Mouse (Mus musculus): ENCODE results near the gene Gm20388. TPM values are rescaled to one million over a fixed set of nuclear protein-coding genes. Genes with fewer than 3 reads are reported as not detected.

The Gm20388 gene
- polyA plus RNA-seq, 1 experiment from 2014 or later = not detected

GRCm38 (mm10) chr8:123122059-123122458 is 3211.4 kb downstream of the Gm20388 start:
- peaks cover 41% of the 10 kb centered on the region for H3K27me3 ChIP-seq
- no peak overlapping the region for H3K27ac ChIP-seq

DNA sequence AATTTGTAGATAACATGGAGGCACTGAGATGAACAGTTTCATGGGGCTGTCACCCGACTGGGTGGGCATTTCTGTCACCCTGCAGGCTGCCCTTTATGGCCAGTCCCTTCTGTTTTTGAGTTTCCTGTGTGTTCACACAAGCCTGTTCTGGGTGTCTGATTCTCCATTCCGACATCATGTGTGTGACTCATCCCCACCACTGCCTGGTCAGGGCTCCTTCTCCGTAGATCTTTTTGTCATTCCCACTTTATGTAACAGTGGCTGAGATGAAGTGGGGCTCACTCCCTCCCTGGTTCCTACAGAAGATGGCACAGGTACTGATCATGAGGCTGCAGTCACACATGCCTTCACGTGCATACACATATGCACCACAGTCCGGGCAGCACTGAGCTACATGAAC is 3212.0 kb downstream of the Gm20388 start:
- no peak overlapping the region for H3K27ac ChIP-seq
- peaks cover 35% of the 10 kb centered on the region for H3K27me3 ChIP-seq
- peaks cover 15% of the 10 kb centered on the region for H3K4me1 ChIP-seq
- H3K9ac ChIP-seq = no peak overlapping the region
- ATAC-seq (ENCODE audit: insufficient number of reproducible peaks, insufficient read depth, low FRiP score, low TSS enrichment) = no peak
- no peaks in the 10 kb centered on the region for H3K9me3 ChIP-seq
- H3K4me2 ChIP-seq (replicated peaks) = no peak overlapping the region
- H3K4me3 ChIP-seq = no peak overlapping the region
- H3K36me3 ChIP-seq = no peaks in the 10 kb centered on the region
- 80% methylated on average over 5 of the region's 5 CpGs for WGBS

More at GRCm38 (mm10) chr8:123122059-123122458, 3211.4 kb downstream of the Gm20388 start:
- Histone ChIP-seq H3K9me3 (no peaks in the 10 kb centered on the region), H3K4me1 (peaks cover 21% of the 10 kb centered on the region), H3K36me3 (no peaks in the 10 kb centered on the region), H3K4me3 (no peak overlapping the region), H3K9ac (no peak overlapping the region), H3K4me2 (replicated peaks) (no peak overlapping the region)
- 62% methylated on average over 9 of the region's 9 CpGs for WGBS
- no peak for ATAC-seq (ENCODE audit: insufficient number of reproducible peaks, insufficient read depth, low FRiP score, low TSS enrichment)

GRCm38 (mm10) chr8:123126193-123126816 is 3215.7 kb downstream of the Gm20388 start:
- H3K4me2 ChIP-seq (replicated peaks) = no peak overlapping the region
- H3K4me1 ChIP-seq = peaks cover 8% of the 10 kb centered on the region; the same call in 1 of the 2 replicates
- peak; percentile 45; the same call in 1 of the 2 replicates for ATAC-seq (ENCODE audit: insufficient number of reproducible peaks, insufficient read depth, low FRiP score, low TSS enrichment)
- no peaks in the 10 kb centered on the region; the same call in 1 of the 2 replicates for H3K9me3 ChIP-seq
- no peak overlapping the region for H3K27ac ChIP-seq
- 6% methylated on average over 19 of the region's 19 CpGs for WGBS
- no peaks in the 10 kb centered on the region for H3K36me3 ChIP-seq
- H3K27me3 ChIP-seq = peaks cover 14% of the 10 kb centered on the region; the same call in 1 of the 2 replicates
- H3K9ac ChIP-seq = no peak overlapping the region
- no peak overlapping the region for H3K4me3 ChIP-seq

DNA sequence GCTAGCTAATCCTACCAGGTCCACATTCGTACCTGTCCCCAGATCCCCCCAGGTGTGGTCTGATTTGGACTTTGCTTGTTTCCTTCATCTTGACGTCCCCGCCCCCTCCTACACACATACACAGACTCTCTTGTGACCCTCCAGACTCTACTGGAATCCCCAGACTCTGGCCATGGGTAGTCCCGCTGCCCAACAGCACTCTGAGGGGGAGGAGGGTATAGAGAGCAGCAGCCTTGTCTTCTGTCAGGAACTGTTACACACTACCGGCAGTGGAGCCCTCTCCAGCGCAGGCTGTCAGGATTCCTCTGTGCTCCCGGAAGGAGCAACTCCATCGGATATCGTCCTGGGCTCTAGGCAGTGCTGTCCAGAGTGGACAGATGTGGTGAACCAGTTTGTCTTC is 3220.4 kb downstream of the Gm20388 start:
- H3K4me3 ChIP-seq = no peak overlapping the region
- H3K9ac ChIP-seq = no peak overlapping the region
- no peak overlapping the region for H3K27ac ChIP-seq
- no peak for ATAC-seq (ENCODE audit: insufficient number of reproducible peaks, insufficient read depth, low FRiP score, low TSS enrichment)
- H3K36me3 ChIP-seq = no peaks in the 10 kb centered on the region
- WGBS = 67% methylated on average over 9 of the region's 9 CpGs
- H3K27me3 ChIP-seq = peaks cover 2% of the 10 kb centered on the region; the same call in 1 of the 2 replicates
- H3K9me3 ChIP-seq = no peaks in the 10 kb centered on the region; the same call in 1 of the 2 replicates
- H3K4me1 ChIP-seq = peaks cover 8% of the 10 kb centered on the region
- no peak overlapping the region for H3K4me2 ChIP-seq (replicated peaks)

- H3K9me3 ChIP-seq = no peaks in the 10 kb centered on the region; the same call in 1 of the 2 replicates
- no peak overlapping the region for H3K4me3 ChIP-seq
- 98% methylated on average over 2 of the region's 2 CpGs for WGBS
- no peaks in the 10 kb centered on the region for H3K36me3 ChIP-seq
- no peak overlapping the region for H3K4me2 ChIP-seq (replicated peaks)
- no peaks in the 10 kb centered on the region for H3K27me3 ChIP-seq
- H3K27ac ChIP-seq = no peak overlapping the region
- ATAC-seq (ENCODE audit: insufficient number of reproducible peaks, insufficient read depth, low FRiP score, low TSS enrichment) = no peak
- no peak overlapping the region for H3K9ac ChIP-seq
- peaks cover 16% of the 10 kb centered on the region for H3K4me1 ChIP-seq
Measured at GRCm38 (mm10) chr8:123132953-123133352, 3222.3 kb downstream of the Gm20388 start.

- Histone ChIP-seq H3K4me2 (replicated peaks) (no peak overlapping the region), H3K9me3 (no peaks in the 10 kb centered on the region), H3K9ac (no peak overlapping the region), H3K27me3 (no peaks in the 10 kb centered on the region), H3K36me3 (no peaks in the 10 kb centered on the region), H3K4me3 (no peak overlapping the region), H3K4me1 (peaks cover 23% of the 10 kb centered on the region), H3K27ac (no peak overlapping the region)
- 89% methylated on average over 11 of the region's 11 CpGs for WGBS
- ATAC-seq (ENCODE audit: insufficient number of reproducible peaks, insufficient read depth, low FRiP score, low TSS enrichment) = no peak
Measured at GRCm38 (mm10) chr8:123134149-123134713, 3223.6 kb downstream of the Gm20388 start.

GRCm38 (mm10) chr8:123135406-123135805 is 3224.8 kb downstream of the Gm20388 start:
- no peaks in the 10 kb centered on the region for H3K9me3 ChIP-seq
- no peak for ATAC-seq (ENCODE audit: insufficient number of reproducible peaks, insufficient read depth, low FRiP score, low TSS enrichment)
- WGBS = 26% methylated on average over 7 of the region's 7 CpGs
- no peak overlapping the region for H3K9ac ChIP-seq
- peaks cover 23% of the 10 kb centered on the region for H3K4me1 ChIP-seq
- H3K27ac ChIP-seq = no peak overlapping the region
- H3K4me3 ChIP-seq = no peak overlapping the region
- H3K4me2 ChIP-seq (replicated peaks) = no peak overlapping the region
- H3K27me3 ChIP-seq = no peaks in the 10 kb centered on the region
- H3K36me3 ChIP-seq = no peaks in the 10 kb centered on the region

DNA sequence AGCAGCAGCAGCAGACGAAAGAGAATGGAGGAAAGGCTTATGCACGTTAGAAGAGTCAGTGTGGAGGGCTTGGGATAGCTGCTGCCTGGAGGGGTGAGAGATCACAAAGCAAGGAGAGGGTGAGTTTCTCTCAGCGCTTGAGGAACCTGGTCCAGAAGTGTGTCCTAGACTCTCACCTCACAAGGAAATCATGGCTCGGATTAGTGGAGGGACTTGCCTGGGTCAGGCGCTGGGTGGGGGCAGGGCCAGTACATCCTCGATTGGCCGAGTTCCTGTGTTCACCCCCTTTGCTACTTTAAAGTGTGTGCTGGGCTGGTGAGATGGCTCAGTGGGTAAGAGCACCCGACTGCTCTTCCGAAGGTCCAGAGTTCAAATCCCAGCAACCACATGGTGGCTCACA is 3225.2 kb downstream of the Gm20388 start:
- Histone ChIP-seq H3K9me3 (no peaks in the 10 kb centered on the region), H3K36me3 (no peaks in the 10 kb centered on the region), H3K4me1 (peaks cover 23% of the 10 kb centered on the region), H3K27ac (no peak overlapping the region), H3K4me2 (replicated peaks) (no peak overlapping the region), H3K4me3 (no peak overlapping the region), H3K27me3 (no peaks in the 10 kb centered on the region), H3K9ac (no peak overlapping the region)
- 44% methylated on average over 9 of the region's 9 CpGs for WGBS
- ATAC-seq (ENCODE audit: insufficient number of reproducible peaks, insufficient read depth, low FRiP score, low TSS enrichment) = no peak

GRCm38 (mm10) chr8:123136287-123136686 is 3225.6 kb downstream of the Gm20388 start:
- no peaks in the 10 kb centered on the region for H3K36me3 ChIP-seq
- H3K9ac ChIP-seq = no peak overlapping the region
- WGBS = 79% methylated on average over 9 of the region's 9 CpGs
- no peak for ATAC-seq (ENCODE audit: insufficient number of reproducible peaks, insufficient read depth, low FRiP score, low TSS enrichment)
- no peak overlapping the region for H3K4me2 ChIP-seq (replicated peaks)
- H3K4me3 ChIP-seq = no peak overlapping the region
- no peak overlapping the region for H3K27ac ChIP-seq
- no peaks in the 10 kb centered on the region for H3K9me3 ChIP-seq
- no peaks in the 10 kb centered on the region for H3K27me3 ChIP-seq
- peaks cover 23% of the 10 kb centered on the region for H3K4me1 ChIP-seq

DNA sequence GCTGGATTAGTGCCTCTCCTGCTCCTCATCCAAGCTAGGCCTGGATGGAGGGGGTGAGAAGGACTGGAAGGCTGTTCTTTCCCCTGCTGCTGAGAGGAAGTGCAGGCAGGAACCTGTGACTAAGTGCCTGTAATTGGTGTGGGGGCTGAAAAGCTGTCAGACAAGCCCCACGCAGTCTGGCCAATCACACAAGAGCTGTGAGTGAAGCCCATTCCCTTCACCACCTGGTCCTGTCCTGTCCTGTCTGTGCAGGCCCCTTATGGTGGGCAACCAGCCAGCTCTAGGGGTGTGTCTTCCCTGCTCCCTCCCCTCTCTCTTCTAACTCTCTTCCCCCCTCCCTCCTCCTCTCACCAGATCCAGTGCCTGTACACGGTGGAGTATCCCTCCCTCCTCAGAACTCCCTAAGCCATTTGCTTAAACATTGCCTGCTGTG is 3227.0 kb downstream of the Gm20388 start:
- WGBS = 2% methylated on average over 2 of the region's 2 CpGs
- no peaks in the 10 kb centered on the region for H3K36me3 ChIP-seq
- H3K27ac ChIP-seq = peak overlapping the region; percentile 89
- no peak overlapping the region for H3K4me2 ChIP-seq (replicated peaks)
- H3K4me1 ChIP-seq = peaks cover 23% of the 10 kb centered on the region
- no peak overlapping the region for H3K9ac ChIP-seq
- H3K27me3 ChIP-seq = no peaks in the 10 kb centered on the region
- no peak overlapping the region for H3K4me3 ChIP-seq
- H3K9me3 ChIP-seq = no peaks in the 10 kb centered on the region
- peak; percentile 94 for ATAC-seq (ENCODE audit: insufficient number of reproducible peaks, insufficient read depth, low FRiP score, low TSS enrichment)

DNA sequence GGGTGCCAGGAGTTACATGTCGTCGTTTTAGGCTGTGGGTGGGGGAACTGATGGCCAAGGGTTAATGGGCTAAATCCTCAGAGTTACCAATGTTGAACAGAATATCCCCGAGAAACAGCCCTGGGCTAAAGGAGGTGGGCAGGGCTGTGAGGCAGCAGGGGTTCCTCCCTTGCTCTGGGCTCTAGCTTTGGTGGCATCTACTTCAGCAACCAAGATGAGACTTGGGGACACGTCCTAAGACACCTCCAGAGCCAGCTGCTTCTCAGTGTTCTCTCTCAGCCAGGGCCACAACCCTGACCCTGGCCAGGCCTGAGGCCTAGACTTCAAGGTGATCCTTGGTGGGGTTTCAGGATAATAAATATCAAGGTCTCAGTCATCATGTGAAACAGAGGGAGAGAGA is 3228.1 kb downstream of the Gm20388 start:
- WGBS = 49% methylated on average over 4 of the region's 4 CpGs
- H3K4me3 ChIP-seq = no peak overlapping the region
- H3K4me1 ChIP-seq = peaks cover 23% of the 10 kb centered on the region
- ATAC-seq (ENCODE audit: insufficient number of reproducible peaks, insufficient read depth, low FRiP score, low TSS enrichment) = no peak
- no peak overlapping the region; the same call in 1 of the 2 replicates for H3K27ac ChIP-seq
- no peak overlapping the region for H3K4me2 ChIP-seq (replicated peaks)
- no peak overlapping the region for H3K9ac ChIP-seq
- H3K36me3 ChIP-seq = no peaks in the 10 kb centered on the region
- H3K27me3 ChIP-seq = no peaks in the 10 kb centered on the region
- H3K9me3 ChIP-seq = no peaks in the 10 kb centered on the region

DNA sequence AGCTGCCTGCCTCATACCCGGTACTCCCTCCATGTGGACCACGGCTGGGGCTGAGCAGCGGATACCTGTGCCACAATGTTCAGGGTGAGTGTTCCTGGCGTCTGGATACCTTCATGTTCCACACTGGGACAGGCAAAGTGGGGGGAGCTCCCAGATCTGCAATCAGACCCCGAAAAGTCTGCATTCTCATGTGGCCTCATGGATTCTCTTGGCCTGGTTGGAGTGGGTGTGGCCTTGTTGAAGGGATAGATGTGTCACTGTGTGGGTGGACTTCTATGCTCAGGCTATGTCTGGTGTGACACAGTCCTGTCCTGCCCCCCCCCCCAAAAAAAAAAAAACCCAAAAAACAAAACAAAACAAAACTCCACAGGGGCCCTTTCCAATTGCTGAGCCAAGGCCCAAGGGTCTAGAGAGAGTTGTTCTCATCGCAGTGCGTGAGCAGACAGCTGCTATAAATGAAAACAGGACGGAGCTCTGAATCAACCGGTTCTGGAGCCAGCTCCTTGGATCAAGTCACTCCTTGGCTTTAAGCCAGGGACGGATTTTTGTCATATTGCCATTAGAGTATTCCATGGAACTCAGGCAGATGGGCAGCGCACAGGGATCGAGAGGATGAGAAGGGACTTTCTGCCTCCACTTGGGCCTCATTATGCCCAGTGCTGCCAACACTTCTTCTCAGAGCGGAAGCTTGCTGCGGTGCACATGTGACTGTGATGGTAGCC is 3231.3 kb downstream of the Gm20388 start:
- peaks cover 21% of the 10 kb centered on the region for H3K4me1 ChIP-seq
- ATAC-seq (ENCODE audit: insufficient number of reproducible peaks, insufficient read depth, low FRiP score, low TSS enrichment) = no peak
- H3K9ac ChIP-seq = no peak overlapping the region
- no peaks in the 10 kb centered on the region for H3K36me3 ChIP-seq
- no peak overlapping the region for H3K4me2 ChIP-seq (replicated peaks)
- WGBS = 64% methylated on average over 14 of the region's 14 CpGs
- 0 out of 2 replicates have a peak overlapping the region, but pooled peaks have one; percentile 50 for H3K27ac ChIP-seq
- H3K4me3 ChIP-seq = no peak overlapping the region
- H3K9me3 ChIP-seq = no peaks in the 10 kb centered on the region
- H3K27me3 ChIP-seq = no peaks in the 10 kb centered on the region
